Mouse (Mus musculus): ENCODE measurements around the gene Xrcc5.

GRCm38 (mm10) chr1:72436967-72437366 is 129.7 kb downstream of the Xrcc5 start:
- TF ChIP-seq CTCF (conservative IDR thresholded peaks at IDR 0.05 in 1 of 2, IDR thresholded peaks at IDR 0.05 in 1 of 2; ENCODE audit: low read depth in 2 of 2, low read length in 2 of 2) (peak in 1 of 2 experiments; percentile 70; a peak in 2 of 4 replicates), MAFK (IDR thresholded peaks at IDR 0.05; ENCODE audit: insufficient replicate concordance, low read length) (no peak), ZC3H11A (IDR thresholded peaks at IDR 0.05; ENCODE audit: low read depth, low read length) (no peak), ZNF384 (IDR thresholded peaks at IDR 0.05; ENCODE audit: low read depth, low read length) (no peak), USF1 (IDR thresholded peaks at IDR 0.05; ENCODE audit: low read depth, low read length) (no peak), JUND (conservative IDR thresholded peaks at IDR 0.05; ENCODE audit: low read depth, low read length) (no peak), E2F4 (IDR thresholded peaks at IDR 0.05; ENCODE audit: insufficient replicate concordance, low read depth, low read length) (no peak), MEF2A (IDR thresholded peaks at IDR 0.05; ENCODE audit: borderline replicate concordance, low read depth, low read length) (no peak), EP300 (IDR thresholded peaks at IDR 0.05; ENCODE audit: low read length) (no peak), MXI1 (IDR thresholded peaks at IDR 0.05; ENCODE audit: low read depth, low read length) (no peak), POLR2AphosphoS2 (IDR thresholded peaks at IDR 0.05; ENCODE audit: low read depth, low read length) (no peak)
